Mouse (Mus musculus) large intestine, adult 2 months (tissue): ENCODE measurements around the gene Wnk4. TPM values are rescaled to one million over a fixed set of nuclear protein-coding genes. Genes with fewer than 3 reads are reported as not detected.

ENCODE experiments used
- DNase-seq: peaks from one replicate; pipeline ENCODE4 v3.0.0-alpha.2; 2012; ENCODE audit warnings: low read depth, low spot score
- WGBS: fragments of 180-500 bp; shearing (Covaris S2); methylation state at CpG from one replicate; pipeline ENCODE4 v1.1.7; 2018; 5-methylcytosine and 5-hydroxymethylcytosine counted together
- polyA plus RNA-seq: library from polyadenylated mRNA; depleted of rRNA; stranded (reverse); fragments of >200 nt; gene quantifications from 2 replicates; pipeline ENCODE4 v1.2.3, GENCODE M21; 2012

The Wnk4 gene
- polyA plus RNA-seq, 1 experiment, result 5.1 TPM

- DNase-seq, result no peak
- WGBS, result 72% methylated on average over 6 of the region's 6 CpGs
These were observed 5.5 kb downstream of the Wnk4 start for GRCm38 (mm10) chr11:101265906-101266305.

GRCm38 (mm10) chr11:101269577-101270116 is 9.3 kb downstream of the Wnk4 start:
- DNase-seq, result no peak
- WGBS, result 44% methylated on average over 10 of the region's 10 CpGs

GRCm38 (mm10) chr11:101272446-101272845 is 12.1 kb downstream of the Wnk4 start:
- 81% methylated on average over 3 of the region's 3 CpGs for WGBS
- no peak for DNase-seq

GRCm38 (mm10) chr11:101275309-101275708 is 14.9 kb downstream of the Wnk4 start:
- WGBS, result 66% methylated on average over 4 of the region's 4 CpGs
- no peak for DNase-seq

- no peak for DNase-seq
- WGBS, result 45% methylated on average over 27 of the region's 27 CpGs
These were observed 16.1 kb downstream of the Wnk4 start for GRCm38 (mm10) chr11:101276319-101277070.

- peak; percentile 85 for DNase-seq
- 25% methylated on average over 12 of the region's 12 CpGs for WGBS
These were observed 17.2 kb downstream of the Wnk4 start for GRCm38 (mm10) chr11:101277381-101278222.

GRCm38 (mm10) chr11:101278223-101279192 is 18.1 kb downstream of the Wnk4 start, which contains the start of the genes Cntd1 and Coa3:
Gene Cntd1 (plus strand): TSS chr11:101279012.
Gene Coa3 (minus strand): TSS chr11:101279114.
- 2% methylated on average over 45 of the region's 45 CpGs for WGBS
- DNase-seq, result peak; percentile 93

- DNase-seq, result no peak
- WGBS, result 46% methylated on average over 14 of the region's 14 CpGs
These were observed 18.8 kb downstream of the Wnk4 start for GRCm38 (mm10) chr11:101279193-101279569.

- DNase-seq, result no peak
- 44% methylated on average over 7 of the region's 7 CpGs for WGBS
These were observed 20.5 kb downstream of the Wnk4 start for GRCm38 (mm10) chr11:101280837-101281236.

- 11% methylated on average over 5 of the region's 5 CpGs for WGBS
- no peak for DNase-seq
These were observed 22.5 kb downstream of the Wnk4 start for GRCm38 (mm10) chr11:101282896-101283295.

GRCm38 (mm10) chr11:101283805-101284204 is 23.4 kb downstream of the Wnk4 start:
- DNase-seq, result no peak
- WGBS, result 27% methylated on average over 4 of the region's 4 CpGs

GRCm38 (mm10) chr11:101287306-101287705 is 26.9 kb downstream of the Wnk4 start:
- WGBS, result 71% methylated on average over 9 of the region's 9 CpGs
- no peak for DNase-seq

GRCm38 (mm10) chr11:101291231-101291630 is 30.9 kb downstream of the Wnk4 start:
- WGBS, result 93% methylated on average over 8 of the region's 8 CpGs
- no peak for DNase-seq

GRCm38 (mm10) chr11:101295191-101295590 is 34.8 kb downstream of the Wnk4 start:
- 92% methylated on average over 8 of the region's 8 CpGs for WGBS
- no peak for DNase-seq

GRCm38 (mm10) chr11:101300881-101301280 is 40.5 kb downstream of the Wnk4 start:
- DNase-seq, result no peak
- WGBS, result 55% methylated on average over 7 of the region's 7 CpGs

GRCm38 (mm10) chr11:101301299-101302003 is 41.1 kb downstream of the Wnk4 start:
- DNase-seq, result no peak
- WGBS, result 5% methylated on average over 26 of the region's 26 CpGs

GRCm38 (mm10) chr11:101302004-101302798 is 41.8 kb downstream of the Wnk4 start, which contains the start of gene Becn1:
Gene Becn1 (minus strand): TSS chr11:101302286.
- WGBS, result 5% methylated on average over 39 of the region's 39 CpGs
- peak; percentile 88 for DNase-seq

- no peak for DNase-seq
- WGBS, result 14% methylated on average over 5 of the region's 5 CpGs
These were observed 47.4 kb downstream of the Wnk4 start for GRCm38 (mm10) chr11:101307744-101308143.
